Mouse (Mus musculus) regulatory T cell (primary cell): ENCODE measurements around the gene Commd7.

ENCODE experiments used
- in situ Hi-C: fragments of 300-600 bp; cut with MboI, MseI; formaldehyde crosslinking; loops from one replicate; pipeline ENCODE4 v1.15.1; 2025; ENCODE audit warnings: high pct_unique_total_duplicates

The Commd7 gene

GRCm38 (mm10) chr2:153622449-153622848 lies 10.1 kb downstream of the Commd7 start:
- in situ Hi-C loops: no loop called here

GRCm38 (mm10) chr2:153618889-153619288 lies 13.7 kb downstream of the Commd7 start:
- in situ Hi-C loops: no loop called here

- in situ Hi-C loops: no loop called here
Observed at GRCm38 (mm10) chr2:153618439-153618838, 14.1 kb downstream of the Commd7 start.

- in situ Hi-C loops: no loop called here
Observed at GRCm38 (mm10) chr2:153616893-153617292, 15.7 kb downstream of the Commd7 start.

GRCm38 (mm10) chr2:153612594-153613281 lies 19.8 kb downstream of the Commd7 start:
- in situ Hi-C loops: no loop called here

GRCm38 (mm10) chr2:153611743-153612142 lies 20.8 kb downstream of the Commd7 start:
- in situ Hi-C loops: no loop called here

- in situ Hi-C loops: no loop called here
Observed at GRCm38 (mm10) chr2:153611241-153611630, 21.3 kb downstream of the Commd7 start.

- in situ Hi-C loops: no loop called here
Observed at GRCm38 (mm10) chr2:153610426-153611240, 21.9 kb downstream of the Commd7 start.

GRCm38 (mm10) chr2:153609548-153609947 lies 23.0 kb downstream of the Commd7 start:
- in situ Hi-C loops: no loop called here

- in situ Hi-C loops: no loop called here
Observed at GRCm38 (mm10) chr2:153609058-153609457, 23.5 kb downstream of the Commd7 start.

- in situ Hi-C loops: no loop called here
Observed at GRCm38 (mm10) chr2:153607870-153608515, 24.6 kb downstream of the Commd7 start.

- in situ Hi-C loops: no loop called here
Observed at GRCm38 (mm10) chr2:153606421-153606820, 26.2 kb downstream of the Commd7 start.

GRCm38 (mm10) chr2:153603724-153604123 lies 28.9 kb downstream of the Commd7 start:
- in situ Hi-C loops: no loop called here

- in situ Hi-C loops: no loop called here
Observed at GRCm38 (mm10) chr2:153600667-153601648, 31.6 kb downstream of the Commd7 start.

- in situ Hi-C loops: no loop called here
Observed at GRCm38 (mm10) chr2:153600021-153600666, 32.4 kb downstream of the Commd7 start.

GRCm38 (mm10) chr2:153597626-153598025 lies 35.0 kb downstream of the Commd7 start:
- in situ Hi-C loops: no loop called here

- in situ Hi-C loops: no loop called here
Observed at GRCm38 (mm10) chr2:153597014-153597413, 35.6 kb downstream of the Commd7 start.

GRCm38 (mm10) chr2:153594998-153595397 lies 37.6 kb downstream of the Commd7 start:
- in situ Hi-C loops: no loop called here

GRCm38 (mm10) chr2:153593186-153593585 lies 39.4 kb downstream of the Commd7 start:
- in situ Hi-C loops: no loop called here
